ENCODE assay signal across 8 mouse cellular contexts in the genomic region with DNA sequence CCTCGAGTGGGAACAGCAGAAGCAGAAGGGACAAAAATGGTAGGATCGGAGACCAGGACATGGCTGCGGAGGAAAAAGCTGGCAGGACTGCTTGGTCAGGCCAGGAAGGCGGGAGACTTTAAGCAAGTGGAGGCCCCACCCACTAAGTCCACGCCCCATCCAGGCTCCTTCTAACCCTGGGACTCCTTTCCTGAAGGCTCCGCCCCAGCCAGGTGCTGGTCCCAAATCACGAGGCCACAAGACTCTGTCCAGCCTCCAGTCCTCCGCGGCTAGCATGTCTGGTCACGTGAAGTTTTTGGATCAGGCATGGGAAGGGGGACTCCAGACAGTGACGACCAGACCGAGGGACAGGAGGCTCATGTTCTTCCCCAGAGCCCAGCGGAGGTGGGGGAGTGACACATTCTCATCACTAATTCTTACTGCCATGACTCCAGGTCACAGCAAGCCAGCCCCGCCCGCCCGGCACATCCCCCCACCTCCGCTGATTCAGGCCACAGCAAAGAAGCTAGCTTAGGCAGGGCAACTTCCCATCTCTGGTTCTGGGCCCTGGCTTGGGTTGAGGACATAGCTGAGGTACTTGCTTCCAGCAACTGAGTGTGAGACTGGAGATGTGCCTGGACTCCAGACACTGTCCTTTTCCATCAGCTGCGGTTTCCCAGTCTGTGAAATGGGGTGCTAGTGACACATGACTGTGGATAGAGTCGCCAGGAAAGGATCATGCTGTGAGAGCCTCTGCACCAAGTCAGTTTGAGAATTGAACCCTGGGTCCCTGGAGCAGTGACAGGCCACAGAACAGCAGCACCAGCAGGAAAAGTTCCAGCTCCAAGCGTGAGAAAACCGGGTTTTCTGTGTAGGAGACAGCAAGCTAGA. TPM values are rescaled to one million over a fixed set of nuclear protein-coding genes. Genes with fewer than 3 reads are reported as not detected.
DNase-seq lines count a peak whose midpoint lies in the region.

No protein-coding gene starts in this region.

- H3K36me3 ChIP-seq in embryonic facial prominence, embryonic 10.5 days (replicated peaks) = peaks cover 44% of the 10 kb centered on the region

- no peaks in the 10 kb centered on the region for H3K9me3 ChIP-seq in embryonic facial prominence, embryonic 10.5 days

- 8% methylated on average over 21 of the region's 21 CpGs for WGBS in embryonic facial prominence, embryonic 10.5 days

- H3K27me3 ChIP-seq in embryonic facial prominence, embryonic 10.5 days (replicated peaks; ENCODE audit: low read depth, poor library complexity, severe bottlenecking) = peaks cover 17% of the 10 kb centered on the region

- intact Hi-C loops in left cerebral cortex, postnatal 14 days (cut with DNase I) = loop anchor here (5.0 kb wide), 1 partner anchor 75 kb away; no protein-coding TSS in a partner anchor

- peak overlapping the region; percentile 72 for H3K27ac ChIP-seq in embryonic facial prominence, embryonic 10.5 days (replicated peaks)

- peaks cover 36% of the 10 kb centered on the region for H3K4me1 ChIP-seq in embryonic facial prominence, embryonic 10.5 days

- peak; percentile 88 for DNase-seq in urinary bladder, postnatal 14 days (ENCODE audit: low spot score)
- no peak for DNase-seq in urinary bladder, postnatal 10 days (ENCODE audit: low spot score)
- DNase-seq in embryonic facial prominence, embryonic 10.5 days (ENCODE audit: low spot score) = peak; percentile 80
- peak; percentile 68 to 81 for DNase-seq in heart, adult 9 months (ENCODE audit: low spot score in 2 of 2)
- peak; percentile 95 for DNase-seq in kidney, adult 9 months
- peak; percentile 91 for DNase-seq in lung, postnatal 10 days
- peak; percentile 60 for DNase-seq in spleen, adult 12 weeks (ENCODE audit: low spot score)
- no peak for DNase-seq in left cerebral cortex, postnatal 14 days (ENCODE audit: low spot score in 2 of 2)

- H3K4me3 ChIP-seq in embryonic facial prominence, embryonic 10.5 days = peak overlapping the region; percentile 61

RNA-seq across cellular contexts. Expression of a gene that starts 6.1 kb away (rescaled TPM):
- 28.2 and 34.5 TPM in 2 replicates for polyA plus RNA-seq in embryonic facial prominence, embryonic 10.5 days (2016; fragmentation: Nextera tagmentation; extraction: Ambion mirVana)
- total RNA-seq in left cerebral cortex, postnatal 14 days (2021) = 10 to 100 TPM; 36.3 to 36.5 TPM

RNA-seq across cellular contexts. Expression of a gene that starts 9.7 kb away (rescaled TPM):
- polyA plus RNA-seq in embryonic facial prominence, embryonic 10.5 days (2016; fragmentation: Nextera tagmentation; extraction: Ambion mirVana) = 79.2 and 79.8 TPM in 2 replicates
- total RNA-seq in left cerebral cortex, postnatal 14 days (2021) = 100 to 1,000 TPM; 162 to 174 TPM

RNA-seq across cellular contexts. Expression of a gene that starts 12.3 kb away (rescaled TPM):
- 13.6 and 16.2 TPM in 2 replicates for polyA plus RNA-seq in embryonic facial prominence, embryonic 10.5 days (2016; fragmentation: Nextera tagmentation; extraction: Ambion mirVana)
- total RNA-seq in left cerebral cortex, postnatal 14 days (2021) = 100 to 1,000 TPM; 926 to 947 TPM

RNA-seq across cellular contexts. Expression of a gene that starts 38.0 kb away (rescaled TPM):
- polyA plus RNA-seq in embryonic facial prominence, embryonic 10.5 days (2016; fragmentation: Nextera tagmentation; extraction: Ambion mirVana) = 12.4 and 13.9 TPM in 2 replicates
- total RNA-seq in left cerebral cortex, postnatal 14 days (2021) = 100 to 1,000 TPM; 176 to 185 TPM

RNA-seq across cellular contexts. Expression of a gene that starts 41.4 kb away (rescaled TPM):
- polyA plus RNA-seq in embryonic facial prominence, embryonic 10.5 days (2016; fragmentation: Nextera tagmentation; extraction: Ambion mirVana) = not detected in 2 replicates
- total RNA-seq in left cerebral cortex, postnatal 14 days (2021) = 1 to 10 TPM; 1.2 TPM

Comparison
In these comparisons a context has a peak if more than half of its experiments do, and no peak if none do; other contexts are left out.
1. DNase-seq: peak in urinary bladder, postnatal 14 days (single experiment), embryonic facial prominence, embryonic 10.5 days (single experiment), heart, adult 9 months (2 of 2), kidney, adult 9 months (single experiment), lung, postnatal 10 days (single experiment) and spleen, adult 12 weeks (single experiment); none in urinary bladder, postnatal 10 days (single experiment) and left cerebral cortex, postnatal 14 days (0 of 2).